Mouse (Mus musculus): ENCODE measurements at regions not wholly inside any gene's neighbourhood (a gene's known extent, or its start where the extent isn't known, plus 50 kb on each side); places are given as distances from the start of the nearest gene placed in this dataset.
A peak's percentile ranks its signal among the peaks of the same experiment; 100 is the strongest.

- 52% methylated on average over 10 of the region's 10 CpGs for WGBS
- Histone ChIP-seq H3K4me2 (ENCODE audit: low read depth, low read length) (no peak overlapping the region), H3K9ac (ENCODE audit: low read depth, low read length) (no peak overlapping the region), H3K4me3 (ENCODE audit: low read depth, low read length) (no peak overlapping the region), H3K27ac (replicated peaks; ENCODE audit: low read depth, low read length) (no peak overlapping the region), H3K9me3 (ENCODE audit: control insufficient read depth, low read length) (no peaks in the 10 kb centered on the region), H3K4me1 (ENCODE audit: control insufficient read depth, insufficient read depth, low read length) (peaks cover 10% of the 10 kb centered on the region), H3K27me3 (replicated peaks; ENCODE audit: control insufficient read depth, insufficient read depth, low read length) (no peaks in the 10 kb centered on the region), H3K36me3 (ENCODE audit: control insufficient read depth, insufficient read depth, low read length) (no peaks in the 10 kb centered on the region)
- DNase-seq (ENCODE audit: low spot score), result no peak
- ATAC-seq (ENCODE audit: low read depth), result no peak
Observed at GRCm38 (mm10) chr2:128377680-128378079, 213.3 kb upstream of the Spdye4c start.

GRCm38 (mm10) chr2:128378456-128378855 lies 212.6 kb upstream of the Spdye4c start:
- DNase-seq (ENCODE audit: low spot score) (no peak), ATAC-seq (ENCODE audit: low read depth) (no peak)
- no peak overlapping the region for H3K9ac ChIP-seq (ENCODE audit: low read depth, low read length)
- no peaks in the 10 kb centered on the region for H3K9me3 ChIP-seq (ENCODE audit: control insufficient read depth, low read length)
- 76% methylated on average over 7 of the region's 7 CpGs for WGBS
- H3K27ac ChIP-seq (replicated peaks; ENCODE audit: low read depth, low read length), result no peak overlapping the region
- peaks cover 6% of the 10 kb centered on the region; the same call in 1 of the 2 replicates for H3K4me1 ChIP-seq (ENCODE audit: control insufficient read depth, insufficient read depth, low read length)
- H3K27me3 ChIP-seq (replicated peaks; ENCODE audit: control insufficient read depth, insufficient read depth, low read length), result no peaks in the 10 kb centered on the region
- H3K36me3 ChIP-seq (ENCODE audit: control insufficient read depth, insufficient read depth, low read length), result no peaks in the 10 kb centered on the region
- no peak overlapping the region for H3K4me2 ChIP-seq (ENCODE audit: low read depth, low read length)
- H3K4me3 ChIP-seq (ENCODE audit: low read depth, low read length), result no peak overlapping the region

- H3K9ac ChIP-seq (ENCODE audit: low read depth, low read length), result no peak overlapping the region
- H3K36me3 ChIP-seq (ENCODE audit: control insufficient read depth, insufficient read depth, low read length), result no peaks in the 10 kb centered on the region
- H3K9me3 ChIP-seq (ENCODE audit: control insufficient read depth, low read length), result no peaks in the 10 kb centered on the region
- no peaks in the 10 kb centered on the region for H3K27me3 ChIP-seq (replicated peaks; ENCODE audit: control insufficient read depth, insufficient read depth, low read length)
- ATAC-seq (ENCODE audit: low read depth), result no peak
- H3K27ac ChIP-seq (replicated peaks; ENCODE audit: low read depth, low read length), result no peak overlapping the region
- DNase-seq (ENCODE audit: low spot score), result no peak
- no peak overlapping the region for H3K4me3 ChIP-seq (ENCODE audit: low read depth, low read length)
- 85% methylated on average over 8 of the region's 8 CpGs for WGBS
- no peak overlapping the region for H3K4me2 ChIP-seq (ENCODE audit: low read depth, low read length)
- H3K4me1 ChIP-seq (ENCODE audit: control insufficient read depth, insufficient read depth, low read length), result no peaks in the 10 kb centered on the region
Observed at GRCm38 (mm10) chr2:128379151-128379550, 211.9 kb upstream of the Spdye4c start.

- Histone ChIP-seq H3K4me1 (ENCODE audit: control insufficient read depth, insufficient read depth, low read length) (no peaks in the 10 kb centered on the region), H3K9me3 (ENCODE audit: control insufficient read depth, low read length) (no peaks in the 10 kb centered on the region), H3K27me3 (replicated peaks; ENCODE audit: control insufficient read depth, insufficient read depth, low read length) (no peaks in the 10 kb centered on the region), H3K4me2 (ENCODE audit: low read depth, low read length) (no peak overlapping the region), H3K9ac (ENCODE audit: low read depth, low read length) (no peak overlapping the region), H3K4me3 (ENCODE audit: low read depth, low read length) (no peak overlapping the region), H3K36me3 (ENCODE audit: control insufficient read depth, insufficient read depth, low read length) (no peaks in the 10 kb centered on the region), H3K27ac (replicated peaks; ENCODE audit: low read depth, low read length) (no peak overlapping the region)
- DNase-seq (ENCODE audit: low spot score) (no peak), ATAC-seq (ENCODE audit: low read depth) (no peak)
- 53% methylated on average over 8 of the region's 8 CpGs for WGBS
Observed at GRCm38 (mm10) chr2:128379554-128379953, 211.5 kb upstream of the Spdye4c start.

GRCm38 (mm10) chr2:128380581-128380980 lies 210.4 kb upstream of the Spdye4c start:
- ATAC-seq (ENCODE audit: low read depth), result no peak
- WGBS, result 53% methylated on average over 7 of the region's 7 CpGs
- H3K36me3 ChIP-seq (ENCODE audit: control insufficient read depth, insufficient read depth, low read length), result no peaks in the 10 kb centered on the region
- no peaks in the 10 kb centered on the region for H3K4me1 ChIP-seq (ENCODE audit: control insufficient read depth, insufficient read depth, low read length)
- H3K27ac ChIP-seq (replicated peaks; ENCODE audit: low read depth, low read length), result no peak overlapping the region
- no peak overlapping the region for H3K4me3 ChIP-seq (ENCODE audit: low read depth, low read length)
- H3K4me2 ChIP-seq (ENCODE audit: low read depth, low read length), result no peak overlapping the region
- H3K27me3 ChIP-seq (replicated peaks; ENCODE audit: control insufficient read depth, insufficient read depth, low read length), result no peaks in the 10 kb centered on the region
- DNase-seq (ENCODE audit: low spot score), result no peak
- no peak overlapping the region for H3K9ac ChIP-seq (ENCODE audit: low read depth, low read length)
- H3K9me3 ChIP-seq (ENCODE audit: control insufficient read depth, low read length), result no peaks in the 10 kb centered on the region

- no peaks in the 10 kb centered on the region for H3K4me1 ChIP-seq (ENCODE audit: control insufficient read depth, insufficient read depth, low read length)
- 76% methylated on average over 5 of the region's 5 CpGs for WGBS
- no peak for ATAC-seq (ENCODE audit: low read depth)
Observed at GRCm38 (mm10) chr2:128381684-128382205, 209.3 kb upstream of the Spdye4c start.

GRCm38 (mm10) chr2:128382473-128382872 lies 208.5 kb upstream of the Spdye4c start:
- no peaks in the 10 kb centered on the region for H3K4me1 ChIP-seq (ENCODE audit: control insufficient read depth, insufficient read depth, low read length)
- H3K9me3 ChIP-seq (ENCODE audit: control insufficient read depth, low read length), result no peaks in the 10 kb centered on the region
- WGBS, result 79% methylated on average over 4 of the region's 4 CpGs
- H3K9ac ChIP-seq (ENCODE audit: low read depth, low read length), result no peak overlapping the region
- H3K4me3 ChIP-seq (ENCODE audit: low read depth, low read length), result no peak overlapping the region
- no peak overlapping the region for H3K27ac ChIP-seq (replicated peaks; ENCODE audit: low read depth, low read length)
- H3K4me2 ChIP-seq (ENCODE audit: low read depth, low read length), result no peak overlapping the region
- H3K27me3 ChIP-seq (replicated peaks; ENCODE audit: control insufficient read depth, insufficient read depth, low read length), result no peaks in the 10 kb centered on the region
- no peaks in the 10 kb centered on the region for H3K36me3 ChIP-seq (ENCODE audit: control insufficient read depth, insufficient read depth, low read length)
- DNase-seq (ENCODE audit: low spot score), result no peak
- no peak for ATAC-seq (ENCODE audit: low read depth)

More at GRCm38 (mm10) chr2:128381684-128382205, 209.3 kb upstream of the Spdye4c start:
- Histone ChIP-seq H3K9ac (ENCODE audit: low read depth, low read length) (no peak overlapping the region), H3K9me3 (ENCODE audit: control insufficient read depth, low read length) (no peaks in the 10 kb centered on the region), H3K4me3 (ENCODE audit: low read depth, low read length) (no peak overlapping the region), H3K4me2 (ENCODE audit: low read depth, low read length) (no peak overlapping the region), H3K36me3 (ENCODE audit: control insufficient read depth, insufficient read depth, low read length) (no peaks in the 10 kb centered on the region), H3K27me3 (replicated peaks; ENCODE audit: control insufficient read depth, insufficient read depth, low read length) (no peaks in the 10 kb centered on the region), H3K27ac (replicated peaks; ENCODE audit: low read depth, low read length) (no peak overlapping the region)
- DNase-seq (ENCODE audit: low spot score), result no peak

GRCm38 (mm10) chr2:128384612-128385011 lies 206.4 kb upstream of the Spdye4c start:
- H3K27me3 ChIP-seq (replicated peaks; ENCODE audit: control insufficient read depth, insufficient read depth, low read length), result no peaks in the 10 kb centered on the region
- ATAC-seq (ENCODE audit: low read depth) (no peak), DNase-seq (ENCODE audit: low spot score) (no peak)
- H3K9me3 ChIP-seq (ENCODE audit: control insufficient read depth, low read length), result no peaks in the 10 kb centered on the region
- no peaks in the 10 kb centered on the region for H3K36me3 ChIP-seq (ENCODE audit: control insufficient read depth, insufficient read depth, low read length)
- H3K9ac ChIP-seq (ENCODE audit: low read depth, low read length), result no peak overlapping the region
- H3K4me2 ChIP-seq (ENCODE audit: low read depth, low read length), result no peak overlapping the region
- 61% methylated on average over 10 of the region's 10 CpGs for WGBS
- H3K27ac ChIP-seq (replicated peaks; ENCODE audit: low read depth, low read length), result no peak overlapping the region
- peaks cover 7% of the 10 kb centered on the region; the same call in 1 of the 2 replicates for H3K4me1 ChIP-seq (ENCODE audit: control insufficient read depth, insufficient read depth, low read length)
- H3K4me3 ChIP-seq (ENCODE audit: low read depth, low read length), result no peak overlapping the region

- Histone ChIP-seq H3K4me2 (ENCODE audit: low read depth, low read length) (no peak overlapping the region), H3K9me3 (ENCODE audit: control insufficient read depth, low read length) (no peaks in the 10 kb centered on the region), H3K27ac (replicated peaks; ENCODE audit: low read depth, low read length) (no peak overlapping the region), H3K4me3 (ENCODE audit: low read depth, low read length) (no peak overlapping the region), H3K4me1 (ENCODE audit: control insufficient read depth, insufficient read depth, low read length) (peaks cover 7% of the 10 kb centered on the region; the same call in 1 of the 2 replicates), H3K27me3 (replicated peaks; ENCODE audit: control insufficient read depth, insufficient read depth, low read length) (no peaks in the 10 kb centered on the region; the same call in 1 of the 2 replicates), H3K9ac (ENCODE audit: low read depth, low read length) (no peak overlapping the region), H3K36me3 (ENCODE audit: control insufficient read depth, insufficient read depth, low read length) (no peaks in the 10 kb centered on the region)
- ATAC-seq (ENCODE audit: low read depth), result peak; percentile 37; the same call in 1 of the 2 replicates
- peak; percentile 57 for DNase-seq (ENCODE audit: low spot score)
- WGBS, result 42% methylated on average over 4 of the region's 4 CpGs
Observed at GRCm38 (mm10) chr2:128386846-128387621, 204.0 kb upstream of the Spdye4c start.

Data from embryonic facial prominence, embryonic 14.5 days (tissue).